Mouse (Mus musculus): ENCODE results near the gene Arrdc1.
"Not testable (repeated sequence)": the region's sequence is repeated elsewhere in the genome, so short reads cannot be mapped to it uniquely, and the experiment has no call there.

Gene Arrdc1
- long read RNA-seq, experiment 1, partial matches to known transcripts: 2 of 7 reads
- long read RNA-seq, experiment 1, other reads (novel, unspliced or antisense): 2 of 7 reads
- long read RNA-seq, experiment 2, partial matches to known transcripts: 1 of 5 reads
- long read RNA-seq, experiment 2, other reads (novel, unspliced or antisense): 3 of 5 reads

DNA sequence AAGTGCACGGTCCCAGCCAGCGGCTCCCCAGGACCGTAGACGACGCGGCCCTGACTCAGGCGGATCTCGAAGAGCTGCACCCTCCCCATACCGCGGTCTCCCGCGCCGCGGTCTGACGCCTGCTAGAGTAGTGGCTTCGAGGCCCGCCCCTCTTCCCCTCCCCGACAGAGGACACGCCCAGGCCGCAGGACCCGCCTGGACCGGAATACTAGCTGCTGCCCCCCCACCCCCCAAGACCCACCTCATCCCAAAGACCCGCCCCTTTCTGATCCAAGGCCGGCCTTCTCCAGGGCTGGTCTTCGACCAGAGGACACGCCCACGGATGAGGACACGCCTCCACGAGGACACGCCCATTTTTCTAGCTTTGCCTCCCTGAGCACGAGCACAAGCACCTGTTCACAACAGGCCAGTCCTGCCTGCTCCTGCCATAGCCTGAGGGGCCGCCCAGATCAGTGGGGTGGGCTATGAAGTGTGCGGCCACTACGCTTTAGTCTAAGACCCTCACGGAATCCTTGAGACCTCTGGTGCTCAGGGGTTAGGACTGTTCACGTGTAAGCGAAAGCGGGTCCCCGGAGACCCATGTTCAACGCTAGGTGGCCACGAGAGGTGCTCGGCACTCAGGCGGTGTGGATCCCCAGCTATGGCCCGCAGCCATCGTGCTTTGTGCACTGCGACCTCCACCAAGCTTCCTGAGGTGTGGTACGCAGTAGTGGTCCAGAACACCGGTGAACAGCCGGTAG, at the start of gene Arrdc1:
Arrdc1 (minus strand) TSS at position 196 of the 740 bp plus-strand sequence.
- intact Hi-C loops (cut with DNase I): no loop called here

DNA sequence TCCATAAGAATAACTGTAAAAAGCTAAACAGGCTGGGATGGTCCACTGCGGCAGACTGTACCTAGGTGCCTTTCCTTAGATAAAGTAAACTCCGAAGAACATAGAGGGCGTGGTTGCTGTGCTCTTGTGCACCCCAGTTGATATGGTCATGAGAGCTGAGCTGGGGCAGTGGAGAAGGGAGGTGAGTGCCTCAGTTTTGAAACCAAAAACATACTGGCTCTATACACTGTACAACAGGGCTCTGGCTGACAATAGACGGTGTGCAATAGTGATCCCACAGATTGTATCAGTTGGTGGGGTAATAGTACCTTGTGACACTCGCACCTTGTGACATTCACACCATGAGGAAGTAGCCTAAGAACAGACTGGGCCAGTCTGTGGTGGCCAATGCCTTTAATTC, 41.9 kb upstream of the Arrdc1 start:
- intact Hi-C loops (cut with DNase I): no loop called here

GRCm38 (mm10) chr2:24975704-24976297, 40.7 kb upstream of the Arrdc1 start, which contains the start of gene Pnpla7:
Pnpla7 (plus strand) TSS chr2:24976033.
- intact Hi-C loops (cut with DNase I): no loop called here

DNA sequence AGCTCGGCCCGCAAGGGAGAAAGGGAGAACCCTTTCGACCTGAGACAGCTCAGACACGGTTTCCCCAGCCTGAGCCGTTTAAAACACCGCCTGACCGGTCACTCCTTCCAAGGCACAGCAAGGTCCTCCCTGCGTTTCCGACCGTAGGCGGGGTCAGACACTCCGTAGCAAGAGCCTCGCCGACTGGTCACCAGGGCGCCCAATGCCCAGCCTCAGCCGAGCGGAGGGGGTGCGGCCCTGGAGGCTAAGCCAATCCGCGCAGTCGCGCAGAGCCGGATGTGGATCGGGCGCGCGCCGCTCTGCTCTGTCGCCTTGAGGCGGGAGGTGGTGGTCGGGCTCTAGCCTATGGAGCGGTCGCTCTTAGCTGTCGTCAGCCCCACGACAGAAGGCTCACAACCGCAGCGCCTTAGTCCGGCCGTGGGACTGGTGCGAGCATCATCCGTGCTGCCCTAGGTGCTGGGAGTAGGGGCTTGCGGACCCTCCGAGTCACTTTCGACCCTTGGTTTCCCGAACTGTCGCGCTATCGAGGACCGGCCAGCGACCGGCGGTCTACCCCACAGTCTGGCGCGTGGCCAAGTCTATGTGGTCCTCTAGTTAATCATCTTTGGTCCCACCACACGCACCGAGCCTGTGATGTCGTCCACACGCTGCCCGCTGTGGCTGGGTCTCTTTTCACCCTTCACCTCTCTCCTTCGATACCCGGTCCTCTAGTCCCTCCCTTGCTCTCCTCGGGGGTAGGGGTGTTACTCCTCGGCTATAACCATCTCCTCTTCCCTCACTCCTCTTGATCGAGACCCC, 40.1 kb upstream of the Arrdc1 start, which contains the start of gene Mrpl41:
Mrpl41 (minus strand) TSS at position 193 of the 798 bp plus-strand sequence.
- intact Hi-C loops (cut with DNase I): no loop called here

DNA sequence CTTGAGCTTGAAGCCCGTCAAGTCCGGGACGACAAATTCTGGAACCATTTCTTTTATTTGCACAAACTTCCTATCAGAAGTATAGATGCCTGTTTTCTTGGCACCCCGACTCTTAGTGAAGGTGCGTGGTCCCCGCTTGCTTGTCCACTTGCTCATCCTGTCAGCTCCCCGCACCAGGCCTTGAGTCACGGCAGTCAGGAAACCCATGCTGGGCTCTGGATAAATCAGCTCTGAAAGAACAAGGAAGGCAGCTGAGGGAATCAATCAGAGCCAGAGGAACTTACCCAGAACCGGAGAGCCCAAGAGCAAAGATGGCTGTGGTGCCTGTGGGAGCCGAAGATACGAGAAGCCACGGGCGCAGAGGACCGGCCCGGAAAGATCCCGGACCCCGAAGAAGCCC, 39.4 kb upstream of the Arrdc1 start:
- intact Hi-C loops (cut with DNase I): not testable (repeated sequence)

GRCm38 (mm10) chr2:24970386-24970785, 35.3 kb upstream of the Arrdc1 start:
- intact Hi-C loops (cut with DNase I): no loop called here

GRCm38 (mm10) chr2:24962304-24963000, 27.4 kb upstream of the Arrdc1 start, which contains the start of gene Dph7:
Dph7 (plus strand) TSS chr2:24962400.
- intact Hi-C loops (cut with DNase I): loop anchor here (5.0 kb wide), 1 partner anchor 35 kb away; no protein-coding TSS in a partner anchor

- intact Hi-C loops (cut with DNase I): loop anchor here (5.0 kb wide), 1 partner anchor 36 kb away; no protein-coding TSS in a partner anchor
Measured at GRCm38 (mm10) chr2:24960910-24961309, 25.9 kb upstream of the Arrdc1 start.

- intact Hi-C loops (cut with DNase I): no loop called here
Measured at GRCm38 (mm10) chr2:24952537-24953055, 17.5 kb upstream of the Arrdc1 start.

DNA sequence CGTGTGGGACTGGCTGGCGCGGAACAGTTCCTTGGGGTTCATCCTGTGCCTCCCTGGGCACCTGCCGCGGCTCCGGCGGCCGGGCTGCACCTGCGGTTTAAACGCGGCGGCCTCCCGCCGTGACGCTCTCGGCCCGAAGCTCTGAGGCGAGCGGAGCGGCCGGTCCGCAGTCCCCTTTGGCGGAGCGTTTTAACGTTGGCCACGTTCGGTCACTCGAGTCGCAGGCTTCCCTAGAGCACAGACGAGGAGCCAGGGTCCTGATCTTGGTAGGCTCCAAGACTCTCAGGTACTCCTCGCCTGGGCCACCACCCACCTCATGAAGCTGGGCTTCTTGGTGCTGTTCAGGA, 15.1 kb upstream of the Arrdc1 start:
- intact Hi-C loops (cut with DNase I): no loop called here

DNA sequence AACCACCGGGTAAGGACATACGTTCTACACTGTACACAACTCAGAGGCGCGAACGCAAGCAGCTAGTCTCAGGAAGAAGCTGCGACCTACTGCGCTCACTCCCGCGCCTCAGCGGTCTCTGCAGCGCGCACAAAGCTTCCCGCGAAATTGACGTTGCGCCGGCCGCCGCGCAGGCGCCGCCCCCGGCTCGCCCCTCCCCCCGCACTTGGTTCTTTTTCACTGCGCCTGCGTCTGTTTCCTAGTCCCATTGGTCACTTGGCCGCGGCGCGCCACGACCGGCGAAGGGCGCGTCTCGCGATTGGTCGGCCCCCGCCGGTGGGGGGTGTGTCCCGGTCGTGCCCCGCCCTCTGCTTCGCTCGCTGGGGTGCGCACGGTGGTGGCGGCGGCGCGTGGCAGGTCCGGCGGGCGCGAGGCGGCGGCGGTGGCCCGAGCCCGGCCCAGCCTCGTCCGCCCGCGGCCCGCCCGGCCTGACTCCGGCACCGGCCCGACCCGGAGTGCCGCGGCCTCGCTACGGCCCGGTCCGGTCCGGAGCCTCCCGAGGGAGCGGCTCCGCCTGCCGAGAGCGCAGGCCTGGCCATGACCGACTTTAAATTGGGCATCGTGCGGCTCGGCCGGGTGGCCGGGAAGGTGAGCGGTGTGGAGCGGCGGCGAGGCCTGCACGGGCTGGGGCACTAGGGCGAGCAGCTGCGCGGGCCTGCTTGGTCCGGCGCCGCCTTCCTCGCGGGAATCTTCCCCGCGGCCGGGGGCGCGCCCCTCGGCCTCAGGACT, 14.6 kb upstream of the Arrdc1 start, which contains the start of gene Zmynd19:
Zmynd19 (plus strand) TSS at position 372 of the 768 bp plus-strand sequence.
- intact Hi-C loops (cut with DNase I): no loop called here

DNA sequence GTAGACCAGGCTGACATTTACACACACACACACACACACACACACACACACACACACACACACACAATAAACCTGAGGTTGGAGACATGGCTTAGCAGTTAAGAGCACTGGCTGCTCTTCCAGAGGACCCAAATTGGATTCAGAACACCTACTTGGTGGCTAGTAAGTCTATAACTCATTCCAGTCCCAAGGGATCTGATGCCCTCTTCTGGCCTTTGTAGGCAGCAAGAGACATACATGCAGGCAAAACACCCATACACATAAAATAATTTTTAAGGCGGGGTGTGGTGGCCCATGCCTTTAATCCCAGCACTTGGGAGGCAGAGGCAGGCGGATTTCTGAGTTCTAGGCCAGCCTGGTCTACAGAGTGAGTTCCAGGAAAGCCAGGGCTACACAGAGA, 9.3 kb upstream of the Arrdc1 start:
- intact Hi-C loops (cut with DNase I): not testable (repeated sequence)

GRCm38 (mm10) chr2:24942092-24942491, 7.0 kb upstream of the Arrdc1 start:
- intact Hi-C loops (cut with DNase I): no loop called here

DNA sequence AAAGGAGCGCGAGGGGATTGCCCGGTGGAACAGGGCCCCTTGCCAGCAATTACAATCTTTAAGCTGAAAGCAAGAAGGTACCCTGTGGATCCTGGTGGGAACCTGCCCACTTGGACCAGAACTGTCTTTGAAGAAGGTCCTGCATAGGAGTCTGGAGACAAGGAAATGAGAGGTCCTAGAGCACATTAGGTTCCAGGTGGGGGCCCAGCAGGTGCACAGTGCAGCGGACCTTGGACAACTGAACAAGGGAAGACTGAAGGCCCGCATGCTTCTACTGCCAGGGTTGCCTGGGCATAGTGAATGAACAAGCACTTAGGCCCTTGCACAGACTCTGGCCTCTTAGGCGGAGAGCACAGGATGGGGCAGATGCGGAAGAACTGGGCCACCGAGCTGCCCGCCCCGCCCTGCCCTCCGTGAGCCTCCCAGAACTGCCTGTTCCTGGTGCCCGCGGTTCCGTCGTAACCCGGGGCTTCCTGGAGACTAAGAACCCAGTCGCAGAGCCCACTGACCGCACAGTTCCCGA, 550 bp downstream of the Arrdc1 start:
- intact Hi-C loops (cut with DNase I): no loop called here

DNA sequence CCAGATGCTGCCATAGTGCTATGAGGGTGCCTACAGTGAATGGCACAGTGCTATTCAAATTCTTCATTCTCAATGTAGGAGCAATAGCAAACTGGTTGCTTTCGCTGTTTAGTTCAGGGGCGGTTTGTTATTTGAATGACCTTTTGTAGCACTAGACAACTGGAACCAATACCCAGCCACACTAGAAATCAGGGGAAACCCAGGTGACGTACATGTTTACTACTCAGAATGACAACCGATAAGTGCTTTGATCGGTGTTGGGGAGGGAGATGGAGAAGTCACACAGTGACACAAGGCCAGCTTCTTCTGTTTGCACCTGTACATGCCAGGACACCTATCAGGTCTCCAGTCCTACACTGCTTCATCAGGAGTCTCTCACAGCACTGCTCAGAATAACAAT, 5.5 kb downstream of the Arrdc1 start:
- intact Hi-C loops (cut with DNase I): no loop called here

DNA sequence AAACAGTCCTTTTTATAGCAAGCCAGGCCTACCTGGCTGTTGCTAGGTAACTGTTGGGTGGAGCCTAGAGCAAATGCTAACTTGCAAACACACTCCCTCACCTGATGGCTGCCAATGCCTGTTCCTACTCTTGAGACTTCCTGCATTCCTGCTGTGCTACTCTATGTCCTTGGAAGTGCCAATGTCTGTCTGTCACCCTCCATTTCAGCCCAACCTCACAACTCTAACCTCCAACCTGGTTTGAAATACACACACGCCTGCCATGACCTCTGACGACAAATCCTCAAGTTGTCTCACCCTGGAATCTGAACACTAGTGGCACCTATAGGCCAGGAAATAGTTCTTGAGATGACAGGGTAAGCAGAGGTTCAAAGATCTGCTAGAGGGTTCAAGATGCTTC, 5.9 kb downstream of the Arrdc1 start:
- intact Hi-C loops (cut with DNase I): no loop called here

DNA sequence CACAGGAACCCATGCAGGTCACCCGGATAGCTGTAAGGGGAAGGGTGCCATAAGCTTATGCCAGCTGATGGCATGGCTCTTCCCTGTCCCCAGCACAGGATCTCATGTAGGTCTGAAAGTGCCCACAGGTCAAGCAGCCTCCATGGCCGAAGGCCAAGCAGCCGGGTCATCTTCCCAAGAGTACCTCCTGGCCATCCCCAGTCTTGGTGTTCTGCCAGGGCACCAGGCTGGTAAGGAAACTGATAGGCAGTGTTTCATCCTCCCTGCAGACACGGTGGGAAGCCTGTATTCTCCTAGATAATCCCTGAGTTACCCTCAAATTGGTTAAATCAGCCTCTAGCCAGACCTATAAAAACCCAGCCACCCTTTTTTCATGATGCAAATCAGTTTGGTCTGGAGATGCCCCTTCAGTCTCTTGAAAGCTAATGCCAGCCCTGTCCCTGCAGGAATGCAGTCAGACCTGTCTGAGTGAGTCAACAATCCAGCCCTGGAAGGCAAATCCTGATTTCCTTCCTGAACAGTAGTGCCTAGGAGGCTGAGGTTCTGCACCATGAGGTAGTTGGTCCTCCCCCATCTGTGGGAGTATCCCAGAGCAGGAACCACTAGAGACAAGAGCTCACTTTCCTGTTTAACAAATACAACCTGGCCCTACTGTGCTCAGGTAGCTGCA, 7.1 kb downstream of the Arrdc1 start:
- intact Hi-C loops (cut with DNase I): no loop called here

- intact Hi-C loops (cut with DNase I): no loop called here
Measured at GRCm38 (mm10) chr2:24926965-24927358, 8.1 kb downstream of the Arrdc1 start.

GRCm38 (mm10) chr2:24926345-24926964, 8.6 kb downstream of the Arrdc1 start:
- intact Hi-C loops (cut with DNase I): no loop called here
